Mouse (Mus musculus): ENCODE data around the gene Wnt7a. TPM values are rescaled to one million over a fixed set of nuclear protein-coding genes. Genes with fewer than 3 reads are reported as not detected.

The Wnt7a gene
- total RNA-seq, 2 experiments from 2014 or later, result 22.4 to 30.8 TPM

- no peak for DNase-seq (ENCODE audit: extremely low spot score in 1 of 2, low spot score in 1 of 2)
Observed at GRCm38 (mm10) chr6:91392475-91393174, 18.5 kb downstream of the Wnt7a start.

- DNase-seq (ENCODE audit: extremely low spot score in 1 of 2, low spot score in 1 of 2), result no peak
Observed at GRCm38 (mm10) chr6:91389141-91389540, 22.0 kb downstream of the Wnt7a start.

GRCm38 (mm10) chr6:91384415-91384814 lies 26.7 kb downstream of the Wnt7a start:
- DNase-seq (ENCODE audit: extremely low spot score in 1 of 2, low spot score in 1 of 2), result no peak

DNA sequence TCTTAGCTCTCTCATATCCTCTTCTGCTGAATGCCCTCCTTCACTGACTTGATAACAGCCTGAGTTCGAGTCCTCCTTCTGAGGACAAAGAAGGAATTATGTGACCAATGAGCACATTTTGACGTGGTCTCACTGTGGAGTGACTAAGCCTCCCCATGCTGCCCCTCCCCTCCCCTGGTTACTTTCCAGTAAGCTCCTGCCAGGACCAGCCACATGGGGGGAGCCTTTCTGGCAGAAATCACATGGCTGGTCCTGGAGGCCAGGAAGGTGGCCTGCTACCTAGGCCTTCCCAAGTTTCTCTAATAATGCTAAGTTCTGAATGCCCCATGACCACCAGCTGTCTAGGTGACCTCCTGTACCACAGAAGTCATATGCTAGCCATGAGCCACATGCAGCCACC lies 27.3 kb downstream of the Wnt7a start:
- no peak for DNase-seq (ENCODE audit: extremely low spot score in 1 of 2, low spot score in 1 of 2)

- no peak for DNase-seq (ENCODE audit: extremely low spot score in 1 of 2, low spot score in 1 of 2)
Observed at GRCm38 (mm10) chr6:91383303-91383702, 27.9 kb downstream of the Wnt7a start.

GRCm38 (mm10) chr6:91379871-91380270 lies 31.3 kb downstream of the Wnt7a start:
- no peak for DNase-seq (ENCODE audit: extremely low spot score in 1 of 2, low spot score in 1 of 2)

DNA sequence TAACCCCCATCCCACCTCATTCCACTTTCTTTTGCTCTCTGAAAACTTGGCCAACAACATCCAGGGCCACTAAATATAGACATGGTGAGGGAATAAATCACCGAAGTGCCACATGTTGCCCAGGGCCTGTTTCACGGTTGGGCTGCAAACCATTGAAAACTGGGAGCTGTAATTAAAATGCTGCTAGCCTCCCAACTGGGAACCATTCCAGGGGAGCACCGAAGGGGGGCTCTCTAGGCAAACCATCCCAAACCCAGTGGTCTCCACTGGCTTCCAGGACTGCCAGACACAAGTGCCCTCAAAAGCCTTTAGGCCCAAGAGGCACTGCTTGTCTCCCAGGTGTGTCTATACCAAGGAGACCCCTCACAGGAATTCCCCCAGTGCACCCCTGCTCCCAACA lies 31.9 kb downstream of the Wnt7a start:
- DNase-seq (ENCODE audit: extremely low spot score in 1 of 2, low spot score in 1 of 2), result no peak

- DNase-seq (ENCODE audit: extremely low spot score in 1 of 2, low spot score in 1 of 2), result no peak
Observed at GRCm38 (mm10) chr6:91372977-91373376, 38.2 kb downstream of the Wnt7a start.

DNA sequence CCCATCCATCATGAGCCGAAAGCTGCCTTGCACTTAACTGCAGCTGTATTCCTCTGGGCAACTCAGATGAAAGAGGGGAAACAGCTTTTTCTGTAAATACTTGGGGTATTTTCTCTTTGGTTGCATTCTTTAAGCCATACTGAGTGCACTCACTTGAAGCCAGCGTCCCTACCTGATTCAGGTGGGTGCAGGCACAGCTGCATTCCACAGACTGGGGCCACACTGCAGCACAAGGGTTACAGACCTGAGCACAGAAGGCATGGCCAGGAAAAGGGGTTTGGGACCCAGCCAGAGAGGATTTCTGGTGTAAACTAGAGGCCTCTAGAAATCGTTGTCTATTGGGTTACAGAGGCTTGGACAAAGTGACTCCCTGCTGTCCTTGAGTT lies 38.6 kb downstream of the Wnt7a start:
- DNase-seq (ENCODE audit: extremely low spot score in 1 of 2, low spot score in 1 of 2), result no peak

DNA sequence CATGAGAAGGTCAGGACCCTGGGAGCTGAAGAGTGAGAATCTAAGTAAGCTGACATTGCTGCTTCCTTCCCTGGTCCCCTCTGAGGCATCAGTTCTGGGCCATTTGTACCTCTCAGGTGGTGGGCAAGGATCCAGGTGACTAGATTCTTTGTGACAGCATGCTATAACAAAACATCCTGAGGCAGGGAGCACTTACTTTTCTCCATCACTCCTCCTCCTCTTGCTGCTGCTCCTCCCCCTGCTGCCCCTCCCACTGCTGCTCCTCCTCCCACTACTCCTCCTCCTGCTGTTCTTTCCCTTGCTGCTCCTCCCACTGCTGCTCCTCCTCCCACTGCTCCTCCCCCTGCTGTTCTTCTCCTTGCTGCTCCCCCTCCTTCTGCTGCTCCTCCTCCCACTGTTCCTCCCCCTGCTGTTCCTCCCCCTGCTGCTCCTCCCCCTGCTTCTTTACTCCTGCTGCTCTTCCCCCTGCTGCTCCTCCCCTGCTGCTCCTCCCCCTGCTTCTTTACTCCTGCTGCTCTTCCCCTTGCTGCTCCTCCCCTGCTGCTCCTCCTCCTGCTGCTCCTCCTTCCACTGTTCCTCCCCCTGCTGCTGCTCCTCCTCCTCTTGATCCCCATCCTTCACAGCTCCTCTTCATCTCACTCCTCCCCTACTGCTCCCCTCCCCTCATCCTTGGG lies 39.1 kb downstream of the Wnt7a start:
- no peak for DNase-seq (ENCODE audit: extremely low spot score in 1 of 2, low spot score in 1 of 2)

GRCm38 (mm10) chr6:91366781-91367180 lies 44.4 kb downstream of the Wnt7a start:
- no peak for DNase-seq (ENCODE audit: extremely low spot score in 1 of 2, low spot score in 1 of 2)

DNA sequence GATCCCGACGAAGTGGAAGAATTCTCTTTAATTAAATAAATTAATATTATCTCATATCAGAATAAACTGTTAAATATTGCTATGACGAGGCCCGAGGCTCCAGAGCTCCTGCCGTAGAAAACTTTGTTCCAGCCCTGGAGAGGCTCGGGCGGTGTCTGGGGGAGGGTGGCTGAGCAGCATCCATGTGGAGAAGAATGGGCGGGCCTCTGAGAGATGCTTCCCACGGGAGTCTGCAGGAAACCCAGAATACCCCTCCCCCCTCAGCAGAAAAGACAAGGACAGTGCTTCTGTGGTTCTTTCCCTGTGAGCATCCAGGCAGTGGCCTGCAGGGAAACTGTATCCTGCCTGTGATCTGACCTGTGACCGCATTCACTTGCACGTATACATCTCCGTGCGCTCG lies 45.7 kb downstream of the Wnt7a start:
- DNase-seq (ENCODE audit: extremely low spot score in 1 of 2, low spot score in 1 of 2), result no peak

- DNase-seq (ENCODE audit: extremely low spot score in 1 of 2, low spot score in 1 of 2), result no peak
Observed at GRCm38 (mm10) chr6:91362756-91363155, 48.4 kb downstream of the Wnt7a start.

DNA sequence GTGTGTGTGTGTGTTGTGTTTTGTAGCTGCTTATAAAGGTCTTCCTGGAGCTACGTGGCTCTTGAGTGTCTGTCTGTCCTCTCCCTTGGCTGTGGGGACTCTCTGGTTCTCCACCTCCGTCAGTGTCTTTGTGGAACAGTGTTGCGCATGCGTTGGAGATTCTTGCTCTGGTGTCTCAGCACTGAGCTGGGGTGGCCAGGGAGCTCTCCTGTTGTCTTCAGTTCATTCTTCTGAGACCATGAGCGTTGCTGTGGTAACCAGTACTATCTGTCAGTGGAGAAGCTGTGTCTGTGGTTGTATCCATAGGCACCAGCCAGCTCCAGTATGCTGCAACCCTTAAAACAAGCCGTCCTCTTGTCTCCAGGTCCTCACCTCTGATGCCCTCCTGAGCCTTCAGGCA lies 50.2 kb downstream of the Wnt7a start:
- DNase-seq (ENCODE audit: extremely low spot score in 1 of 2, low spot score in 1 of 2), result no peak

- DNase-seq (ENCODE audit: extremely low spot score in 1 of 2, low spot score in 1 of 2), result no peak
Observed at GRCm38 (mm10) chr6:91360371-91360690, 50.8 kb downstream of the Wnt7a start.

GRCm38 (mm10) chr6:91359672-91360370 lies 51.3 kb downstream of the Wnt7a start:
- DNase-seq (ENCODE audit: extremely low spot score in 1 of 2, low spot score in 1 of 2), result peak; percentile 56 to 59

GRCm38 (mm10) chr6:91358866-91359656 lies 52.1 kb downstream of the Wnt7a start:
- no peak for DNase-seq (ENCODE audit: extremely low spot score in 1 of 2, low spot score in 1 of 2)

DNA sequence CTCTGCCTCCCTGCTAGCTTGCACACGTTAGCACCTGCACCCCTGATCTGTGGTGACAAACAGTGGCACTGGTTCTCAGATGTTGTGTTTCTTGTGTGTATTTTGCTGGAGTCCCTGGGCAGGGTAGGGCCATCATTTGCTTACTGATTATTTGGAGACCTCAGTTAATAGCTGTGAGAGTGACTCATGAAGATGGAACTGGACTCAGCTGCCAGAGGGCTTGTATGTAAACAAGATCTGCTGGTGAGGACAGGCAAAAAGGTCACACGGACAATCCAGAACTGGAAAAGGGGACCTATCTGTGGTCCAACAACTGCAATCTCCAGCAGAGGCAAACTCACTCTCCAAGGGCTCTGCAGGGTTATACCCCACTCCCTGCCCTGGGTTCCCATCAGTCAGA lies 52.8 kb downstream of the Wnt7a start:
- no peak for DNase-seq (ENCODE audit: extremely low spot score in 1 of 2, low spot score in 1 of 2)

DNA sequence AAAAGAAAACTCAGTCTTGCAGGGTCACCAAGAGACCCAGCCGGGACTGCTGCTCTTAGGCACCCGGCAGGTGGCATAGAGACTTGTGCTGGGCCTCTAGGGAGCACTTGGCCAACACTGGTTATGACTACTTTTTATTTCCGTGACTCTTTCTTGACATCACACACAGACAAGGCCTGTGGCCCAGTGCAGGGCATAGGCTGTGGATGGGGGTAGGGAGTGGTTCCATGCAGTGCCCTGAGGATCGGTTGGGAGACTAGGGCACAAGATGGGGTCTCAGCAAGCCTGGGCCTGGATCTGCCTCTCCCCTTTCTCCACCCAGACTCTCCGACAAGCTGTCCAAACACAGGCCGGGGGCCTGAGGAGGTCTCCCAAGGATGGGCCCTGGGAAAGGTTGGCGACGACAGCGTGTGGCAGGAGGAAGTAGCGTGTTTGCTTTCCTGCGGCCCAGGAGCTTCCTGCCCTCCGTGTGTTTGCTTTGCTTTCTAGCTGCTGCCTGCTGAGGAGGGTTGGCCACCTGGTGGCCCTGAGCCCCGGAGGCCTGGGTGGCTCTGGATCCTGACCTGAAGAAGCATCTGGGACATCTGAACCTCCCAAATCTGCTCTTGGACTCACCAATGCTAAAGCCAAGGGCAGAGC lies 53.8 kb downstream of the Wnt7a start:
- DNase-seq (ENCODE audit: extremely low spot score in 1 of 2, low spot score in 1 of 2), result no peak

GRCm38 (mm10) chr6:91349620-91350019 lies 61.5 kb downstream of the Wnt7a start:
- no peak for DNase-seq (ENCODE audit: extremely low spot score in 1 of 2, low spot score in 1 of 2)

DNA sequence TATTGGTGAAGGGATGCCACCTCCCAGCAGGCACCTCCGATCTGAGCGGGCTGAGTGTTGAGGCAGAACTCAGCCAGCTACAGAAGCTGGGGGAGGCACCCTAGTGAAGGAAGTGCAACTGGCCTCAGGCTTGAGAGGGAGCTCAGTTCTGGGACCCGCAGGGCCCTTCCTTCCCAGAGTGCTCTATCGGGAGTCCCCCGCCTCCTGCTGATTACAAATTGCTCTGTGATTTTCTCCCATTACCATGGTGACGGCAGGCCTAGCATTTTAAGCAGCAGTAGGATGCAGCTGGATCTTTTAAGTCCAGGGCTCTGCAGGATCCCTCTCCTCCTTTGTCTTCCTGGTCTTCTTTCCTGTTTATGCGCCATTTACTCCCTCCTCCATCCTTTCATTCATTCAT lies 63.4 kb downstream of the Wnt7a start:
- no peak for DNase-seq (ENCODE audit: extremely low spot score in 1 of 2, low spot score in 1 of 2)
